Mouse (Mus musculus): ENCODE measurements at regions not wholly inside any gene's neighbourhood (a gene's known extent, or its start where the extent isn't known, plus 50 kb on each side); places are given as distances from the start of the nearest gene placed in this dataset.
A peak's percentile ranks its signal among the peaks of the same experiment; 100 is the strongest.

GRCm38 (mm10) chr1:64284656-64285055, 162.6 kb upstream of the Klf7 start:
- no peaks in the 10 kb centered on the region for H3K9me3 ChIP-seq (ENCODE audit: control insufficient read depth, low read length)
- WGBS = 76% methylated on average over 8 of the region's 8 CpGs

GRCm38 (mm10) chr1:64275865-64276264, 153.8 kb upstream of the Klf7 start:
- H3K4me3 ChIP-seq (replicated peaks; ENCODE audit: low read length) = no peak overlapping the region
- H3K36me3 ChIP-seq (ENCODE audit: control insufficient read depth, insufficient read depth) = no peaks in the 10 kb centered on the region
- no peak overlapping the region for H3K27ac ChIP-seq (ENCODE audit: low read length)
- H3K9me3 ChIP-seq (ENCODE audit: control insufficient read depth, low read length) = no peaks in the 10 kb centered on the region
- H3K27me3 ChIP-seq (replicated peaks; ENCODE audit: control insufficient read depth, insufficient read depth, low read length) = no peaks in the 10 kb centered on the region
- ATAC-seq = no peak
- no peak overlapping the region for H3K4me2 ChIP-seq (ENCODE audit: low read length)
- no peak overlapping the region for H3K9ac ChIP-seq (replicated peaks; ENCODE audit: low read depth, low read length)
- H3K4me1 ChIP-seq (replicated peaks; ENCODE audit: control insufficient read depth, insufficient read depth, low read length) = no peaks in the 10 kb centered on the region

More at GRCm38 (mm10) chr1:64284656-64285055, 162.6 kb upstream of the Klf7 start:
- no peaks in the 10 kb centered on the region for H3K4me1 ChIP-seq (replicated peaks; ENCODE audit: control insufficient read depth, insufficient read depth, low read length)
- H3K27me3 ChIP-seq (replicated peaks; ENCODE audit: control insufficient read depth, insufficient read depth, low read length) = no peaks in the 10 kb centered on the region
- ATAC-seq = no peak
- H3K4me3 ChIP-seq (replicated peaks; ENCODE audit: low read length) = no peak overlapping the region
- H3K4me2 ChIP-seq (ENCODE audit: low read length) = no peak overlapping the region
- H3K27ac ChIP-seq (ENCODE audit: low read length) = no peak overlapping the region
- no peaks in the 10 kb centered on the region for H3K36me3 ChIP-seq (ENCODE audit: control insufficient read depth, insufficient read depth)
- H3K9ac ChIP-seq (replicated peaks; ENCODE audit: low read depth, low read length) = no peak overlapping the region

- no peak overlapping the region for H3K9ac ChIP-seq (replicated peaks; ENCODE audit: low read depth, low read length)
- H3K36me3 ChIP-seq (ENCODE audit: control insufficient read depth, insufficient read depth) = no peaks in the 10 kb centered on the region
- WGBS = 86% methylated on average over 3 of the region's 3 CpGs
- no peak overlapping the region for H3K4me2 ChIP-seq (ENCODE audit: low read length)
- H3K27ac ChIP-seq (ENCODE audit: low read length) = no peak overlapping the region
- no peaks in the 10 kb centered on the region for H3K9me3 ChIP-seq (ENCODE audit: control insufficient read depth, low read length)
- H3K4me1 ChIP-seq (replicated peaks; ENCODE audit: control insufficient read depth, insufficient read depth, low read length) = no peaks in the 10 kb centered on the region
- H3K27me3 ChIP-seq (replicated peaks; ENCODE audit: control insufficient read depth, insufficient read depth, low read length) = no peaks in the 10 kb centered on the region
- ATAC-seq = no peak
- no peak overlapping the region for H3K4me3 ChIP-seq (replicated peaks; ENCODE audit: low read length)
These were observed 153.2 kb upstream of the Klf7 start for GRCm38 (mm10) chr1:64275086-64275802.

GRCm38 (mm10) chr1:64257237-64257636, 135.2 kb upstream of the Klf7 start:
- Histone ChIP-seq H3K4me3 (replicated peaks; ENCODE audit: low read length) (no peak overlapping the region), H3K4me1 (replicated peaks; ENCODE audit: control insufficient read depth, insufficient read depth, low read length) (peaks cover 8% of the 10 kb centered on the region), H3K36me3 (ENCODE audit: control insufficient read depth, insufficient read depth) (no peaks in the 10 kb centered on the region), H3K9me3 (ENCODE audit: control insufficient read depth, low read length) (no peaks in the 10 kb centered on the region), H3K27ac (ENCODE audit: low read length) (no peak overlapping the region), H3K4me2 (ENCODE audit: low read length) (no peak overlapping the region), H3K27me3 (replicated peaks; ENCODE audit: control insufficient read depth, insufficient read depth, low read length) (no peaks in the 10 kb centered on the region), H3K9ac (replicated peaks; ENCODE audit: low read depth, low read length) (no peak overlapping the region)
- ATAC-seq = no peak
- WGBS = 50% methylated on average over 2 of the region's 2 CpGs

- no peak overlapping the region for H3K4me3 ChIP-seq (replicated peaks; ENCODE audit: low read length)
- H3K4me1 ChIP-seq (replicated peaks; ENCODE audit: control insufficient read depth, insufficient read depth, low read length) = peaks cover 8% of the 10 kb centered on the region
- no peaks in the 10 kb centered on the region for H3K9me3 ChIP-seq (ENCODE audit: control insufficient read depth, low read length)
- H3K36me3 ChIP-seq (ENCODE audit: control insufficient read depth, insufficient read depth) = no peaks in the 10 kb centered on the region
- 62% methylated on average over 14 of the region's 14 CpGs for WGBS
- H3K27me3 ChIP-seq (replicated peaks; ENCODE audit: control insufficient read depth, insufficient read depth, low read length) = no peaks in the 10 kb centered on the region
- H3K9ac ChIP-seq (replicated peaks; ENCODE audit: low read depth, low read length) = no peak overlapping the region
- H3K4me2 ChIP-seq (ENCODE audit: low read length) = no peak overlapping the region
- peak; percentile 37 for ATAC-seq
- H3K27ac ChIP-seq (ENCODE audit: low read length) = no peak overlapping the region
These were observed 133.6 kb upstream of the Klf7 start for GRCm38 (mm10) chr1:64255554-64256295.

GRCm38 (mm10) chr1:64254673-64255072, 132.6 kb upstream of the Klf7 start:
- H3K4me1 ChIP-seq (replicated peaks; ENCODE audit: control insufficient read depth, insufficient read depth, low read length) = peaks cover 8% of the 10 kb centered on the region
- ATAC-seq = peak; percentile 45; the same call in 1 of the 2 replicates
- H3K27ac ChIP-seq (ENCODE audit: low read length) = no peak overlapping the region
- no peak overlapping the region for H3K4me3 ChIP-seq (replicated peaks; ENCODE audit: low read length)
- H3K27me3 ChIP-seq (replicated peaks; ENCODE audit: control insufficient read depth, insufficient read depth, low read length) = no peaks in the 10 kb centered on the region
- no peak overlapping the region for H3K4me2 ChIP-seq (ENCODE audit: low read length)
- no peak overlapping the region for H3K9ac ChIP-seq (replicated peaks; ENCODE audit: low read depth, low read length)
- no peaks in the 10 kb centered on the region for H3K36me3 ChIP-seq (ENCODE audit: control insufficient read depth, insufficient read depth)
- H3K9me3 ChIP-seq (ENCODE audit: control insufficient read depth, low read length) = no peaks in the 10 kb centered on the region
- WGBS = 54% methylated on average over 8 of the region's 8 CpGs

GRCm38 (mm10) chr1:64253996-64254395, 131.9 kb upstream of the Klf7 start:
- no peak overlapping the region for H3K4me2 ChIP-seq (ENCODE audit: low read length)
- no peak overlapping the region for H3K4me3 ChIP-seq (replicated peaks; ENCODE audit: low read length)
- no peaks in the 10 kb centered on the region for H3K36me3 ChIP-seq (ENCODE audit: control insufficient read depth, insufficient read depth)
- no peaks in the 10 kb centered on the region for H3K9me3 ChIP-seq (ENCODE audit: control insufficient read depth, low read length)
- H3K27ac ChIP-seq (ENCODE audit: low read length) = no peak overlapping the region
- peaks cover 8% of the 10 kb centered on the region for H3K4me1 ChIP-seq (replicated peaks; ENCODE audit: control insufficient read depth, insufficient read depth, low read length)
- no peaks in the 10 kb centered on the region for H3K27me3 ChIP-seq (replicated peaks; ENCODE audit: control insufficient read depth, insufficient read depth, low read length)
- WGBS = 12% methylated on average over 8 of the region's 8 CpGs
- ATAC-seq = no peak
- H3K9ac ChIP-seq (replicated peaks; ENCODE audit: low read depth, low read length) = no peak overlapping the region

GRCm38 (mm10) chr1:64242401-64242800, 120.3 kb upstream of the Klf7 start:
- Histone ChIP-seq H3K4me3 (replicated peaks; ENCODE audit: low read length) (no peak overlapping the region), H3K9ac (replicated peaks; ENCODE audit: low read depth, low read length) (no peak overlapping the region), H3K27ac (ENCODE audit: low read length) (no peak overlapping the region), H3K4me2 (ENCODE audit: low read length) (no peak overlapping the region), H3K4me1 (replicated peaks; ENCODE audit: control insufficient read depth, insufficient read depth, low read length) (no peaks in the 10 kb centered on the region), H3K36me3 (ENCODE audit: control insufficient read depth, insufficient read depth) (no peaks in the 10 kb centered on the region), H3K9me3 (ENCODE audit: control insufficient read depth, low read length) (no peaks in the 10 kb centered on the region), H3K27me3 (replicated peaks; ENCODE audit: control insufficient read depth, insufficient read depth, low read length) (no peaks in the 10 kb centered on the region)
- no peak for ATAC-seq
- 29% methylated on average over 2 of the region's 2 CpGs for WGBS

GRCm38 (mm10) chr1:64229654-64230053, 107.6 kb upstream of the Klf7 start:
- no peak for ATAC-seq
- 80% methylated on average over 1 of the region's 1 CpGs for WGBS

More at GRCm38 (mm10) chr1:64229654-64230053, 107.6 kb upstream of the Klf7 start:
- Histone ChIP-seq H3K4me3 (replicated peaks; ENCODE audit: low read length) (no peak overlapping the region), H3K36me3 (ENCODE audit: control insufficient read depth, insufficient read depth) (no peaks in the 10 kb centered on the region), H3K9me3 (ENCODE audit: control insufficient read depth, low read length) (no peaks in the 10 kb centered on the region), H3K9ac (replicated peaks; ENCODE audit: low read depth, low read length) (no peak overlapping the region), H3K4me1 (replicated peaks; ENCODE audit: control insufficient read depth, insufficient read depth, low read length) (peaks cover 11% of the 10 kb centered on the region), H3K27me3 (replicated peaks; ENCODE audit: control insufficient read depth, insufficient read depth, low read length) (no peaks in the 10 kb centered on the region), H3K4me2 (ENCODE audit: low read length) (no peak overlapping the region), H3K27ac (ENCODE audit: low read length) (no peak overlapping the region)

Measured in forebrain, embryonic 16.5 days (tissue).